Mouse (Mus musculus): ENCODE results near the gene Tbc1d13.
A peak's percentile ranks its signal among the peaks of the same experiment; 100 is the strongest.
"Not testable (repeated sequence)": the region's sequence is repeated elsewhere in the genome, so short reads cannot be mapped to it uniquely, and the experiment has no call there.

Tbc1d13 gene

DNA sequence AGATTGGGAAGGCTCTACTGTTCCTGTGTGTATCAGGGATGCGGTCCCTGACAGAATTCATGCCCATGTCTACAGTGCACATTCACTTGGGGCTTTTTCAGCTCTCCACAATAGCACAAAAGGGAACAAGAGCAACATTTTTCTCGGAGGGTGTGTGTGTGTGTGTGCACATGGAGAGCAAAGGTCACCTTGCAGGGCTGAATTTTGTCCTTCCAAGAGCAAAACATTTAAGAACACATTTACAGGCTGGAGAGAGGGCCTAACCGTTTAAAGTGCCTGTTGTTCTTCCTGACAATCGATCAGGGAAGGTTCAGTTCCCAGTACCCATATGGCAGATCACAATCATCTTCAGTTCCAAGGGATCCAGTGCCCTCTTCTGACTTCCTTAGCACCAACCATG lies 3.4 kb upstream of the Tbc1d13 start:
- no peak for DNase-seq (ENCODE audit: low spot score)

DNA sequence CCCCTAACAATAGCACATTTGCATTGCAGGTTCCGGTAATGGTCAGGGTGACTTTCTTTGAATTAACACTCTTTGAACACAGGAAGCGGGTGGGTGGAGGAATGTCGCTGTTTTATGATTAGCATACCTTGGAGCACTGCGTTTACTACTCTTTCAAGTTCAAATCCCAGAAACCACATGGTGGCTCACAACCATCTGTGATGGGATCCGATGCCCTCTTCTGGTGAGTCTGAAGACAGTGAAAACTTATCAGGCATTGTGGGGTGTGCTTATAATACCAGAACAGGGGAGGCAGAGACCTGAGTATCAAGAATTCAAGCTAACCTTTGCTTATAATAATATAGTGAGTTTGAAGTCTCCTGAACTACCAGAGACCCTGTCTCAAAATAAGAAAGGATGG lies 2.3 kb upstream of the Tbc1d13 start:
- not testable (repeated sequence) for DNase-seq (ENCODE audit: low spot score)

DNA sequence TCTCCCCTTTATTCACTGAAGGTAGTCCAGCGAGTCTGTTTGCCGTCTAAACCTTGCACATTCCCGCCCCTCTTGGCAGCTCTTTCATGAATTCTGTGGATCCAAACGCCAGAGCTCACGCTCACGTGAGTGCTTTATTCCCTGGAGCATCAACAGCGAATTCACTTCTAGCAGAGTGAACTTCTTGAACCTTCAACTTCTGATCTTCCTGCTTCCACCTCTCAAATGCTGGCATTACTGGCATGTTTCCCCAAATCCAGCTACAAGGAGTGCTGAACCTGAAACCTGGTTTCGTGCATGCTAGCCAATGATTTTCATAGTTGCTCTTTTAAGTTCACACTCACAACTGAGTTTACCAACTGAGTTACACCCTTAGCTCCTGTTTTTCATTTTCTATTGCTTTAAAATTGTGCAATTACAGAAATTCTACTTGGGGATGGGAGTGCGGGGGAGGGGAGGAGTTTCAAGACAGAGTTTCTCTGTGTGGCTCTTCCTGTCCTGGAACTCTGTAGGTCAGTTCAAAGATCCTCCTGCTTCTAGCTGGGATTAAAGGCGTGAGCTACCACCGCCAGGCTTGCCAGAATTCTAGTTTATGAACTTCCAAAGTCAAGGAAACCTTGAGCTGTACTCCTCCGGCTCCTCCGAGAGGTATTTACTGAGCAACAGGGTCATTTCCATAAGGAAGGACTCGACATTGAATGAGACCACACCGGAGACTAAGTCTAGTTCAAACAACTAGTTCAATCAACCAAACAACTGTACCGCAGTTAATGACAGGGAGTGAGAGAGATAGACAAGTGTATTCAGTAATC lies 539 bp upstream of the Tbc1d13 start:
- no peak for DNase-seq (ENCODE audit: low spot score)

DNA sequence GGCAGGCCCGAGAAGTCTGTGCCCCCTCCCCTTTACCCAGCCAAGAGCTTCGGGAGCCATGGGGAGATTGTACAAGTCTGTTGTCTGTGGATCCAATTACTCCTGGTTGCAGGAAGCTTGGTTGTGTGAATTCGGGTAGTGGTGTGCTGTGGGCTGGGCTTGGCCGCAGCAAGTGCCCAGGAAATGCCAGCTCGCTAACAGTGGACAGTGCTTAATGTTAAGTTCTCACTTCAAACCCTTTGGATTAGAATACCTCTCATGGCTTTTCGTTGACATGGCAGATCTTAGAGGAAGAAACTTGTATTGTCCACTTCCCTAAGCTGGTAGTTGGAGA lies 799 bp downstream of the Tbc1d13 start:
- DNase-seq (ENCODE audit: low spot score), result no peak

DNA sequence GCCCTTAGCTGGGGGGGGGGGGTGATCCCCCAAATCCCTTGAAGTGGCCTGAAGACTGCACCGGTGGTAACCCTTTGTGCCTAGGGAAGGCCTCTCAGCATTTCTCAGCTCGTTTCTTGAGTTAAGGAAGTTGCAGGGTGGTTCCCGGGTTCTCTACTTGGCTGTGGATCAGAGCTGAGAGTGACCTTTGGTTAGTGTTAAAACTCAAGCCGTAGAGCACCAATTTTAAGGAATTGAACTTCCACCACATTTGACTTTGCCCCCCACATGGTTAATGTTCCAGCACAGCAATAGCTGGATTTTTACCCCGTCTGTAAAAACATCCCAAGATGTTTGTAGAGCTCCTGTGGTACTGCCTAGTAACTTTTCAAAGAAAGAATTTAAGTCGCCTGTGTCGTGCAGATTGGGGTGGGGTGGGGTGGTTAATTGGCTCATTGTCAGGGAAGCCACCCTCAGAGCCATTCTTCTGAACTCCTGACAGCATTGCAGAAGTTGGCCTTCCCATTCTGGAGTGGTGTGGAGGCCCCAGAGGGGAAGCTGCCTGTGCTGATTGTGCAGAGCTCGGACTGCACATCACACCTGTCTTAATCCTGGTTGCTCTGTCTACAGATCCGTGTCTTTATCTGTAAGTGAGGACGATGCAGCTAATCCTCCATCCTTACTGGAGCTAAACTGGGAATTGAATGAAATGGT lies 1.5 kb downstream of the Tbc1d13 start:
- DNase-seq (ENCODE audit: low spot score), result no peak

GRCm38 (mm10) chr2:30136458-30136857 lies 2.9 kb downstream of the Tbc1d13 start:
- DNase-seq (ENCODE audit: low spot score), result no peak

DNA sequence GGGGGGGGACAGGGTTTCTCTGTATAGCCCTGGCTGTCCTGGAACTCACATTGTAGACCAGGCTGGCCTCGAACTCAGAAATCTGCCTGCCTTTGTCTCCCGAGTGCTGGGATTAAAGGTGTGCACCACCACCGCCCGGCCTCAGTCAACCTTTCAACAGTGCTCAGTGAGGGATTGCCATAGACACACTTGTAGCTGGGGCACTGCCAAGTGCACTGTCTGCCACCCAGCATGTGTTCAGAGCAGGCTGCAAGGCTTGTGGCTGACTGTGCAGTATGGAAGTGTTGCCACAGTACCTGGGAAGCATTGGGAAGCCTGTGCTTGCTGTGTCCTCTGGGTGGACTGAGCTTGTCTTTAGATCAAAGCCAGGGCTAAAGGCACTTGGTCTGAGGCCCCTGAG lies 6.5 kb downstream of the Tbc1d13 start:
- DNase-seq (ENCODE audit: low spot score), result not testable (repeated sequence)

GRCm38 (mm10) chr2:30144436-30144835 lies 10.9 kb downstream of the Tbc1d13 start:
- DNase-seq (ENCODE audit: low spot score), result no peak

DNA sequence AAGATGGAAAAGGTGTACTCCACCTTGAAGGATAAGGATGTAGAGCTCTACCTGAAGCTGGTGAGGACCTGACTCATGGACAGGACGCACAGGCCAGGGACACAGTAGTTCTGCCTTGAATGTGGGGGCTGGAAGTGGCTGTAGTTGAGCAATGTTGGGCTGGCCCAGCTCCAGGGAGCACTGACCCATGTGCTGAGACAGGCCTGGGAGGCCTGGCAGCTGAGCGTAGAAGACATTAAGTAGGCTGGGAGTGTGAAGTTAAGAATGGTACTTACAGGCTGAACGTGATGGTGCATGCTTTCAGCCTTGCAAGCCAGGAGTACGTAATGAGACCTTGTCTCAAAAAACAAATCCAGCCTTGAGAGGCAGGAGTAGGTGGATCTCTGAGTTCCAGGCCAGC lies 13.9 kb downstream of the Tbc1d13 start:
- DNase-seq (ENCODE audit: low spot score), result no peak

DNA sequence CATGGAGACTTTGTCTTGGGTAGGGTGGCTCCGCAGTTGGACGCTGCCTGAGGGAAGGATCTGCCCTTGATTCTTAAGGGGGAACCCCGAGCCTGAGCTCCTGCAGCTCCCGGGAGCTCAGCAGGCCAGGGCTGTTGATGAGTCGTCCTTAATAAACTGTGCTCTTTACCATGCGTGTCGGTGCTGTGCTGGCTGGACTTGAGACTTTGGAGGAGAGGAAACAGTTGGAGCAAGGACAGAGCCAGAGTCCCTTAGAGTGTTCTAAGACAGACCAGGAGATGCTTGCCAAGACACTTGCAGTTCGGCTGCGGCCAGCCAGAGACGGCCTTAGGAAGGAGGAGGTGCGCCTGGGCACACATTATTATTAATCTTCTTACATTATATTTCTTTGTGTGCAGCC lies 18.3 kb downstream of the Tbc1d13 start:
- DNase-seq (ENCODE audit: low spot score), result no peak

DNA sequence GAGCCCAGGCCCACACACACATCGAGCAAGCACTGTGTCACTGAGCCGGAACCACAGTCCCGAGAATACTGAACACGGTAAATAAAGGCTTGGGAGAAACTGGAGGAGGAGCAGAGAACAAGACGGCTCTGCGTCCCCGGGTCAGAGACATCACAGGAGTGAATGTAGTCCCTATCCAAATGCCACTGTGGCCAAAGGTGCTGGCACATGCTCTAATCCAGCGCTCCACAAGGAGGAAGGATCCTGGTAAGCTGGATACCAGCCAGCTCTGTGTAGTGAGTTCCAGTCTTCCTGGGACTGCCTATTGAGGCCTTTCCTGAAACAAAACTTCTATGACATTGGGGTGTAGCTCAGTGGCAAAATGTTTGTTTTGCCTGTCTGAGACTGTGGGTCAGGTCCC lies 19.1 kb downstream of the Tbc1d13 start:
- DNase-seq (ENCODE audit: low spot score), result no peak

- not testable (repeated sequence) for DNase-seq (ENCODE audit: low spot score)
Measured at GRCm38 (mm10) chr2:30159871-30160270, 26.3 kb downstream of the Tbc1d13 start.

DNA sequence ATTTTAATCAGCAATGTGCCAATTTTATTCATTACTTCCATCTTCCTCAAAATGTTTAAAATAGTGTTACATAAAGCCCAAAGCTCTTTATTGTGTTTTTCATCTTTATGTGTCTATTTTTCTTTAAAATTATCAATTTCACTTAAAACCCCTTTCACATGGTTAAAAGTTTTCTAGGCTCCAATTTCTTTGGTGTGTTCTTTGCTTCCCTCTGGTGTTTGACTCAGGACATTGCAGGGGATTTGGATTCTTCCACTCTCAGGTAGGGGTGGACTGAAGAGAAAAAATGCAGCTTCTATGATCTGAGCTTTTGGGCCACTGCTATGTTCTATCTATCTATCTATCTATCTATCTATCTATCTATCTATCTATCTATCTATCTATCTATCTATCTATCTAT lies 28.3 kb downstream of the Tbc1d13 start:
- peak; percentile 62 for DNase-seq (ENCODE audit: low spot score)

- DNase-seq (ENCODE audit: low spot score), result no peak
Measured at GRCm38 (mm10) chr2:30164340-30164932, 30.9 kb downstream of the Tbc1d13 start.

DNA sequence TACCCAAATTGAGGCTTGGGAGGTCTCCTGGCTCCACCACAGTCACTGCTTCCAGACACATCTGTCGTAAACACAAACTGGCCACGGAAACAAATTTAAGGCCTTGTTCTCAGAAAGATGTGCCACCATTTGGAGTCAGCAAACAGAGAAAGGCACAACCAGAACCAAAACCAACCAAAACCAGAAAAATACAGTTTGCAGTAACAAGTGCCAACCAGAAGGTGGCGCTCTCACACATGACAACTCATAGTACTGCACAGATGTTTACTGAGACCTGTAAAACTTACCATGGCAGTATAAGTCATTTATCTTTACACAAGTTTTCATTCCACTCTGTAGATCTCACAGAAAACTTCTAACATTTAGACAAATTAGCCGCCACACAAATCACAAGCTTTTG lies 33.1 kb downstream of the Tbc1d13 start:
- DNase-seq (ENCODE audit: low spot score), result no peak

DNA sequence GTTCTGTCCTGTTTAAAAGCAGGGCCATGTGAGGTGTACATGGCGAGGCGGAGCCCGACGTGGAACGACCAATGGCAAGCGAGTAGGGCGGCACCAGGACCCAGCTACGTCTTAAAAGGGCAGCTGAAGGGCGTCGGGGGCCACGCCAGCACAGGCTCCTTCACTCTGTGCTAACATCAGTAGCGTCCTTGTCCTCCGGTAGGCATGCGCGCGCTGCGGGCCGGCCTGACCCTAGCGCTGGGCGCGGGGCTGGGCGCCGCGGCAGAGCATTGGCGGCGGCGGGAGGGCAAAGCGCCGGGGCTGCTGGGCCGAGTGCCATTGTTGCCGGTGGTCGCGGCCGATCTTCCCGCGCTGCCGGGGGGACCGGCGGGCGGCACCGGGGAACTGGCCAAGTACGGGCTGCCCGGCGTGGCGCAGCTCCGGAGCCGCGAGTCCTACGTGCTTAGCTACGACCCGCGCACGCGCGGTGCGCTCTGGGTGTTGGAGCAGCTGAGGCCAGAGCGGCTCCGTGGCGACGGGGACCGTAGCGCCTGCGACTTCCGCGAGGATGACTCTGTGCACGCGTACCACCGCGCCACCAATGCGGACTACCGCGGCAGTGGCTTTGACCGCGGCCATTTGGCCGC lies 37.9 kb downstream of the Tbc1d13 start, which contains the start of gene Endog:
Endog (plus strand) TSS at position 123 of the 626 bp plus-strand sequence.
- DNase-seq (ENCODE audit: low spot score), result peak; percentile 66

DNA sequence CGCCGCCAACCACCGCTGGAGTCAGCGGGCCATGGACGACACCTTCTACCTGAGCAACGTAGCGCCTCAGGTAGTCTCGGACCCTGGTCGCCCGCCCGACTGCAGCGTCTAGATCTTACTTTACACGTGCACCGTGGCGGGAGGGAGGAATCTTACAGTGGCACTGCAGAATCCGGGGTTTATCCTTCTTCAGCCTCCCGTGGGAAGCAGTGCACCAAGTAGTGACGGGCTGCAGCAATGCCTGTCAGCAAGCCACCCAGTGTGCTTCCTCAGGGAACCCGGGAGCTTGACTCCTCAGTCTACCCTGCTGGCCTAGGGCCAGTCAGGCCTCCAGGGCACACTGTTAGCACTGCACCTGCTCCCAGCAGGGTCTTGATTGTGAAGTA lies 38.4 kb downstream of the Tbc1d13 start:
- no peak for DNase-seq (ENCODE audit: low spot score)

GRCm38 (mm10) chr2:30173541-30174240 lies 40.1 kb downstream of the Tbc1d13 start:
- DNase-seq (ENCODE audit: low spot score), result no peak

DNA sequence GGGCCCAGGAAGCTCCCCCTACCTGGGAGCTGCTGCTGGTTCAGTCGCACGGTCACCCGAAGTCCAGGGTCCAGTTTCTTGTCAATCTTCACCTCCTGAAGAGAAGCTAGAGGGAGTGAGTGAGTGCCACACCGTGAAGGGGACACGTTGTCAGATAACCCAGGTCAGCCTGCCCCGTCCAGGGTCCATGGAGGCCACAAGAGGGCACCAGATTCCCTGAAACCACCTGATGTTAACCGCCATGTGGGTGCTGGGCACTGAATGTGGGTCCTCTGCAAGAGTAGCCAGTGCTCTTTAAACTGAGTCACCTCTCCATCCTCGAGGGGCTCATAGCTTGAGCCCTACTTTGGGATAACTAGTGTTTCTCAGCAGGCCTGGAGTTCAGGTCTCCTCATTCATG lies 42.4 kb downstream of the Tbc1d13 start:
- no peak for DNase-seq (ENCODE audit: low spot score)

DNA sequence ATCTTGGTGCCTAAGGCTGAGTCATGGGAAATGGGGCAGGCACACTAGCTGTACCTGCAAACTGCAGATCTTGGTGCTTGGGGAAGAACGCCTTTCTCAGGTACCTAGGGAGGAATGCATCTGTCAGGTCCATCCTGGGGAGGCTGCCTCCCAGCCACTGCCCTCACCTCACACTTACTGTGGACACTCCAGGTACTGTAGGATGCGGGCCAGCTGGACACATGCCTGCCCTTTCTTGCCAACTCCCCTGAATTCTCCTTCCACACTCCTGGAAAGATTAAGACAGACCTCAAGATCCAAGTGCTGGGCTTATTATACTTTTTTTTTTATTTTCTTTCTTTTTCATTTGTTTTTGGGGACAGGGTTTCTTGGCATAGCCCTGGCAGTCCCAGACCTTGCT lies 43.0 kb downstream of the Tbc1d13 start:
- no peak for DNase-seq (ENCODE audit: low spot score)

DNA sequence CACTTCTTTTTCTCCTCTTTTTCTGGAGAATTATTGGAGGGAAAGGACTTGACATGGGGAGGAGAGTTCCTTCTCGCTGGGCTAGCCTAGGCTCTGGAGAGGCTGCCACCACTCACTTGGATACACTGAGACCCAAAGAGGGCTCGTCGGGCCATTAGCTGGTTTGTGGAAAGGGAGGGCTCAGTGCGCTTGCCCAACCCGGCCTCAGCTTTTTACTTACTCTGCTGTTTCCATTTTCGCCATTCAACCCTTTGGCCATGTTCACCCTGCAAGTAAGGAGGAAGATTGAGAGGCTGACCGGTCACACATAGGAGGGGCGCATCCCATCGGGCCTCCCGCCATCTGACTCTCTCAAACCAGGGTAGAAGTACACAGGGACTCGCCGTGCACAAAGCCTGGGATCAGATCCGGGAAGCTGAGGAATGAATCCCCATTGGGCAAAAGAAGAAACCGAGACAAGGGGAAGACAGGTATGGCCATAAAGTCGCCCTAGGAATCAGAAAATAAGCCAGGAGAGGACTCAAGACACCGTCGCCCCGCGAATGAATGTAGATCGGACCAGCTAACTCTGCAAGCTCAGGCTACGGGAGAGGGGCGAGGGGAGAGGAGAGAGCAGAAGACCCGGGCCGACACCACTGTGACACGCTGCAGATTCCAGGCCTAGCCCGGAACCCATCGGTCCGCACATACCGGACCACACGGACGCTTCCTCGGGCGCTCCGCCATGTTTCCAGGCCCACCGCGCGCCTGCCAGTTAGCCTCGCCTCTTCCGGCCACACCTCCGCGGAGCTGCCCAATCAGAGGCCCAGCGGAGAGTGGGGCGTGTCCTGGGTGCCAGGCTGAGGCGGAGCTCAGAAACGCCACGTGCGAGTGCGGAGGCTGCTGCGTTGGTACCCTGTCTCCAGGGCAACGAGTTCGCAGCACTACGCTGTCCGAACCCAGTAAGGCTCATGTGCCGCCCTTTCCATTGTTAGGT lies 44.4 kb downstream of the Tbc1d13 start, which contains the start of gene Spout1:
Spout1 (minus strand) TSS at position 760 of the 976 bp plus-strand sequence.
- peak; percentile 93 for DNase-seq (ENCODE audit: low spot score)
